Mouse (Mus musculus) retina, adult 2 months (tissue): ENCODE data around the gene Cilp.
"Not testable (repeated sequence)": the region's sequence is repeated elsewhere in the genome, so short reads cannot be mapped to it uniquely, and the experiment has no call there.

Experiments used
- DNase-seq: peaks from one replicate; pipeline ENCODE4 v3.0.0-alpha.2; 2012; ENCODE audit warnings: low read depth, low spot score

Cilp gene

DNA sequence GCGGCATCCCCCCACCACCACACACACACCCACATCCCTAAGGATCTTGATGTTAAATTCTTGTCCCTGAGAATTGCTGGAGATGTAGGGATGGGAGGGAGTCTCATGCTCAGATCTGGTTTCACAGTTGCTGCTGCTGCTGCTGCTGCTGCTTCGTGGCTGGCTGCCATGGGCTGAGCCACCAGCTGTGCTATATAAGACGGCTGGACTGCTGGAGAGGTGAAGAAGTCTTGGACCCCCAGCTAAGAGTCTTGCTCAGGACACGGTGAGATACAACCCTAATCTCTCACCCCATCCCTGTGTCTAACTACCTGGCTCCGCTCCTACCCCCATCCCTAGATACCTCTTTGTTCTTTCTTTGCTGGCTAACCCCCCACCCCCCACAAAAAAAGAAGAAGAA is at the start of gene Cilp:
Cilp (plus strand) TSS at position 222 of the 400 bp plus-strand sequence.
- no peak for DNase-seq

DNA sequence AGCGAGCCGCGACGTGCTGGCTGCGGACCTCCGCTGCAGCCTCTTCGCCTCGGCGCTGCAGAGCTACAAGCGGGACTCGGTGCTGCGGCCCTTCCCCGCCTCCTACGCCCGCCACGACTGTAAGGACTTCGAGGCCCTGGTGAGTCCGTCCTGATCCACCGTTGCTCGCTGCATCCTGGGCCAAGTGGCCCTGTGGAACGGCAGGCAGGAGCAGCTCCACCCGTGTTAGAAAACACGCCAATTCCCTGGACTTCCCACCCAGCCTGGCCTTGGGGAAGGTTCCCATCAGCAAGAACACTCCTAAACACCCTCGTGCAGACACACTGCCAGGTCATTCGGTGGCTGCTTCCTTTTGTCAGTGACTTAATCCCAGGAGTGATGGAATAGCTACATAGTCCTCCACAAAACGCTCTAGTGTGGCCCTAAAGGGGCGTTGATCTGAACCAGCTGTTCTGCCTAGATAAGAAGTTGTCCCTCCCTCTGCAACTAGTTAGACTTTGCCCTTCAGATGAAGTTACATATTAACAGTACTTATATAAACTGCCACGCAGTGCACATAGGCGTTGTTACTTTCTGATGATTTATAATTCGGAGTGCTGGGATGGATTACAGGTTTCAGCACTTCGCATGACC is 49.4 kb upstream of the Cilp start:
- DNase-seq, result no peak

DNA sequence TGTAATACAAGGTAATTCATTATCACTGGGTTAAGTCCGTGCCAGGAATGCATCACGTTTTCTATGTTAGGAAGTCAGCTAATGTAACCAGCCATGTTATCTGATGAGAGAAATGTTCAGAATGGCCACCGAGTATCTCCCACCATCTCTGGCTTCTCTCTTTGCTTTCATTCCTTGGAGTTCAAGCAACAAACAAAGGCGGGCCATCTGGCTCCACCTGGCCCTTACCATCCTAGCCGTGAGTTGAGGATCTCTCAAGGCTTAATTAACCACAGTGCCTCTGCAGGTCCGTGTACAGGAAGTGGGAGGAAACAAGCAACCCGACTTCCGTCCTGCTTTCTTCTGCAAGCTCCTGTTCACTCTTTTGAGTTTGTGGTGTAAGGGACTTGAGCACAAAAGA is 48.0 kb upstream of the Cilp start:
- no peak for DNase-seq

DNA sequence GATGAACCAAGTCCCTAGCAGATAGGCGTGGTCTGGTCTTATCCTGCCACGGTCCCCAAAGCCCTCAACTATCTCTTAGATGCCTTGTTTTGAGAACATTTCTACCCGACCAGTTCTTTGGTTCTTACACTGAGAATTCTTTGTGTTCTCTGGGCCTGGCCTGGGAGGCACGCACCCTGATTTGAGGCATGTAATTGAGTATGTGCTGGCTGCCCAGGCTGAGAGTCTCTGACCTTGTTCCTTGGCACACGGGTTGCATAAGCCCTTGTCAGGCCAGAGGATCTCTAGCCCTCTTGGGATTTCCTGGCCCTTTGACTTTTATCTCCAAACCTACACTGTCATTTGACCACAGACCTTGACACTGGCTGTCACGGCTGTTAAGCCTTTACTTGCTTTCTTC is 47.3 kb upstream of the Cilp start:
- no peak for DNase-seq

DNA sequence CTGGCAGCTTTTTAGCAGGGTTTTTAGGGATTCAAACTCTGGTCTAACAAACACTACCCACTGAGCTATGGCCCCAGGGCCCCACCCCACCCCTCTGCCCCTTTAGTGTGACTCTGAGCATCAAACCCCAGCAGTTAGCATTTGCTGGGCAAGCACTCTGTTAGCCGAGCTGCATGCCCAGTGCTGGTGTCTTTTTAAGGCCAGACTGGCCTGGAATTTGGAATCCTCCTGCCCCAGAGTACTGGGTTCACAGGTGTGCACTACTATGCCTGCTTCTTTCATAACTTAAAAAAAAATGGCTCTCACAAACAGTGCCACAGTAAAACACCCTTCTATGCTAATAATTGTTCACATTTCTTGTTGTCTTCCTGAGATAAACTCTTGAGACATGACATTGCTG is 46.1 kb upstream of the Cilp start:
- no peak for DNase-seq

DNA sequence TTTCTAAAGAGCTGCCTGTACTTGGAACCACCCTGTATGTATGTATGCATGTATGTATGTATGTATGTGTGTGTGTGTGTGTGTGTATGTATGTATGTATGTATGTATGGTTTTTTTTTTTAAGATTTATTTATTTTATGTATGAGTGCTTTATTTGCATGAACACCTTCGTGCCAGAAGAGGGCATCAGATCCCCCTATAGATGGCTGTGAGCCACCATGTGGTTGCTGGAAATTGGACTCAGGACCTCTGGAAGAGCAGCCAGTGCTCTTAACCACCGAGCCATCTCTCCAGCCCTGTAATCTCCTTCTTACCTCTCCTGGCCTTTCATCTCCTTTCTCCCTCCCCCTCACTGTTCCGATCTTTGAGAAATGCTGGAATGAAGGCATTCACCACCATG is 44.6 kb upstream of the Cilp start:
- not testable (repeated sequence) for DNase-seq

DNA sequence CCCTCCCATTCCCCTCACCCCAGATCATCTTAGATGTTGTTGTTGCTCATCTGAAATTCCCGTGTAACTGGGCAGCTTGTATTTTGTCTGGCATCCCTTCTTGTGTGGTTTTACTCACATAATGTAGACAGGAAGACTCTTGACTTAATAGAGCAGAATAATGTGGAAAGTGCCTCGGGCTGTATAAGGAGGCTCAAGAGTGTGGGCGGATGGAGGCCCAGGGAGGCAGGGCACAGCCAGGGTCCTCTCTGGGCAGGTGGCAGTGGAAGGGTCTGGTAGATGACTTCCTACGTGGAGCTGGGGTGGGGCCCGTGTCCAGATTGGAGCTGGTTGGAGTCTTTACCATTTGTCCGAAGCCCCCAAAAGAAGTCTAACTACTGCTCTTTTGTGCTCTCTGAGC is 41.1 kb upstream of the Cilp start:
- no peak for DNase-seq

DNA sequence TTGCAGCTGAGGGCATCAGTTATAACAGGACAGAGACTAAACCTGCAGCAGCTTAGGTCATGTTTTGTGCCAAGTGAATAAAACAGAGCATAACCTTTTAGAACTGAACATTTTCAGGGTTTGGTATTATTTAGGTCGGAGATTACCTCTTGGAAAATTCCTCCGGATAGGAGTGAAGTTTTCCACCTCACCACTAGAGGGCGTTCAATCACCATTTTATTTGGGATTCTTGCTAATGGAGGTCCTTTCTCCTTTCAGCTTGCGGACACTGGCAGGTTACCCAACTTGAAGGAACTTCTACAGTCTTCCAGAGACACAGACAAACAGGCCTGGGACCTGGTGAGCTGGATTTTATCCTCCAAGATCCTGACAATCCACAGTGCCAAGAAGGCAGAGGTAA is 39.2 kb upstream of the Cilp start:
- no peak for DNase-seq

DNA sequence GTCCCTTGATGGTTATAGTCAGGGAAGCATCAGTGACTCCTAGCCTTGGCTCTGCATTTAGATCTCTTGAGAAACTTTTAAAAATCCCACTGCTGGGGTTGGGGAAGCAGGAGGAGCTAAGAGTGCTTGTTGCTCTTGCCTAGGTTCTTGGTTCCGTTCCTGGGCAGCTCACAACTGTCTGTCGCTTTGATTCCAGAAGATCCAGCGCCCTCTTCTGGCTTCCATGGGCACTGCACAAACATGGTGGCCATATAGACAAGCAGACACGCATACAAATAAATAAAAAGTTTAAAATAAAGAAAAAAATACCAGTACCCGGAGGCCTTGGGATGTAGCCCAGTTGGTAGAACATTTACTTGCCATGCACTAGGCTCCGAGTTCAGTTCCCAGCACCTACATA is 34.7 kb upstream of the Cilp start:
- no peak for DNase-seq

DNA sequence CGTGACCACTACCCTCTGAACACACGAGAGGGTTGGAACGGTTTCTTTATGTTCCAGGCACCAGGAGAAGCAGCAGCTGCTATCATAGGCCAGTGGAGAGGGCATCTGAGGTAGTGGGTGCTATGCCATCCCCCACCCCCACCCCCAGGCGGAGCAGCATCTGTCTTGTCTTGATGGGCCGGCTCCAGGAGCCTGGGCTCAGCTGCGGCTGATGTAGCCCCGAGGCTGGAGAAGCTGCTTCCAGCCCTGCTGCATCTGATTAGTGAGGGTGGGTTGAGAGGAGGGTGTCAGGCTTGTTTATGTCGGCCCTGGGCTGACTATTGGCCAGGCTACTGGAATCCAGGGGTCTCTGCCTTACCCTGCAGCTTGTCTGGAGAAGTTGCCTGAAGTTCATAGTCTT is 33.7 kb upstream of the Cilp start:
- no peak for DNase-seq

DNA sequence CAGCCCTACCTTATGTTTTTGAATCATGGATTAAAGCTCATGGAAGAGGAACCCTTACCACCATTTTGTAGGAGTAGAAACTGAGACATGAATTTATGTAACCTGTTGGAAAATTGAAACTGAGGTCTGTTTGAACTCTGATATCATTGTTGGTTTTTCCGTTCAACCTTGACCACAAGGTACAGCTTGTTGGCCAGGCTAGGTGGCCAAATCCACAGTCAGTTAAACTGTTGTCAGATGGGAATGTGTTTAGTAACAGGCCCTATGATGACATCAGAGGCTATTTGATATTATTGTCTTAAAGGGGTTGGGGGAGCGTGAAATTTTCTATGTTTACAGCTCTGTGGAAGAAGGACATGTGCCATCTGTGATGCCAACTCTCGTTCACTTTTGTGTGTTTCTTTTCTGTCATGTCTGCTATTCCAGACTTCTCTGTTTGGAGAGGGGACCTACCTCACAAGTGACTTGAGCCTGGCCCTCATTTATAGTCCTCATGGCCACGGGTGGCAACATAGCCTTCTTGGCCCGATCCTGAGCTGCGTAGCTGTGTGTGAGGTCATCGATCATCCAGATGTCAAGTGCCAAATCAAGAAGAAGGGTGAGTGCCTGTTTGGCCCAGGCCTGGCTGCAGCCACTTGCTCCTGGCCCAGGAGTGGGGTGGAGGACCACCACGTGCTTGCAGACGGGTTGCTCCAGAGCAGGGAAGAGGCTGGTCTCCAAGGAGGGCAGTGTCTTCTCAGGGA is 31.6 kb upstream of the Cilp start:
- no peak for DNase-seq

DNA sequence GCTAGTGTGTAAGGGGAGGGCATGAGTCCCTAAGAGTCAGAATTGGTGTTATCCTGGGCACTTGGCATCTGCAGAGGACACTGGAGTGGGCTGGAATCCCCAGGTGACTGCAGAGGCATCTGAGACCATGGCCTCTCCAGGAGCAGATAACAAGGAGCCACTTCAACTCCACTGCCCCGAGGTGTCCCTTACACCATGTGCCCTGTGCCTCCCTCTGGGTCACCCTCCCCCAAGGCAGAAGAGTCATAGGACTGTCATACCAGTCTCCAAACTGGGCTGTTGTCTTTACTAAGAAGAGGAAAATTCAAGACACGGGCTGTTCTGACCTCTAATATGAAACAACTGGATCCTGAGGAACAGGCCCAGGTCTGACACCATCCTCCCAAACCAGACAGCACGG is 30.2 kb upstream of the Cilp start:
- no peak for DNase-seq

DNA sequence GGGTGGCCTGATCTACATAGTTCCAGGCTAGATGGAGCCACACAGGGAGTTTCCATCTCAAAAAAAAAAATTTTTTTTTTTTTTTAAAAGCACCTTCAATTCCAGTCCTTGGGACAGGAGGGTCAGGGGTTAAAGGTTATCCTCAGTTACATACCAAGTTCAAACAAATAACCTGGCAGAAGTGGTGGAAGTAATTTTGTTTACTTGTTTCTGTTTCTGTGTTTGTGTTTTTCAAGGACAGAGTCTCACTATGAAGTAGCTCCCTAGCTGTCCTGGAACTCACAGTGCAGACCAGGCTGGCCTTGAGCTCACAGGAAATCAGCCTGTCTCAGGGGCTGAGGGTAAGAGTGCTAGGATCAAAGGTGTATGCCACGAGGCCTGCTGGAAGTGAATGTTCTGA is 29.4 kb upstream of the Cilp start:
- DNase-seq, result no peak

DNA sequence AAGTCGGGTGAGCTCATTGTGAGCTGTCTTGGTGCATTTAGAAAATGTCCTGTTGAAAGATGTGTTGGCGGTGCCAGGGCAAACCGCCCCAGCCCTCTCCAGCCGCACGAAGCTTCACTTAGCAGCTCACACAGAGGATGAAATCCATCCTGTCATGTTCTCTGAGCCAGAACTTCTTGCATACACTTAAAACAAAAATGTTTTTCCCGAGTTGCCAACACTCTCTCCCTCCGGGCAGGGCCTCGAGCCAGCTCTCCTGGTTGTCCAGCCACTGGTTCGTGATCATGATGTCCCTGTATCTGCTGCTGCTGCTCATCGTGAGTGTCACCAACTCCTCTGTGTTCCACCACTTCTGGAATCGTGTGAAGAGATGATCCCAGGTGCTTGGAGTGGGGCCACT is 27.4 kb upstream of the Cilp start:
- DNase-seq, result no peak

DNA sequence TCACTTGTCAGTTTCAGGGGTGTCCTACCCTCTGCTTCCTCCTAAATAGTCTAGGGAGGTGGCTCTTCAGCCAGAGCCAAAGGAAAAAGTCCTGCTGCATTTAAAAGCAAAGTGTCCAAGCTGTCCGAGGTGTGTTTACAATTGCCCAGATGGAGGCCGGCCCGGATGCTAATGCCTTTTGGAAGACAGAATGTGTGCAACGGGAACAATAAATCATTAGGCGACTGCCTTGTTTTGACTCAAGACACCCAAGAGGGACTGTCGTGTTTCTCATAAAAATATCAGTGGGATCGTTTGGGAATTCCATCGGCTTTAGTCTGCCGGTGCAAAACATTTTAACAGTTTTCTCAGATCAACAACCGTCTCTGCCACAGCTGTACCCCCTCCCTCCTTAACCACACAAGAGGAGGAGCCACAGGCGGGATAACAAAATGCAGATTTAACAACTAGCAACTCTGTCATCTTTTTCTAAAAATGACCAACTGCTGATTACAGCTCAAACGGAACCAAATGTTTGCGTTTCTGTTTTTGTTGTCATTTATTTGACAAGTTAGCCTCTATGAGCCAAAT is 26.7 kb upstream of the Cilp start:
- DNase-seq, result no peak

DNA sequence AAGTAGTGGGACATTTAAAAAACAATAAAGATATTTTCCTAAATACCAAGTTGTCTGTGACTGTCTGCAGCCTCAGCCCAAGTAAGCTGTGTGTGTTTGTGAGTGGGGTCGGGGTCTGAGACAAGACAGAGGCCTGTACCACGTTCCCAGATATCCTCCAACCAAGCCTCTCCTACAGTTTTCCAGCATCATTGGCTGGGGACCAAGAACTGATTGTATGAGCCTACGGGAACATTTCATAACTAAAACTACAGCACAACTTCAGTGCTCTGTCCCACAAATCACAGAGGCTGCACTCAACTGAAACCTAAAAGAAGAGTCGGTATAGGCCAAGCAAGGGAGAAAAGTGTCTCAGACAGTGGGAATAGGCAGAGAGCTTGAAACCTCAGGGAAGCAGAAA is 25.8 kb upstream of the Cilp start:
- no peak for DNase-seq

DNA sequence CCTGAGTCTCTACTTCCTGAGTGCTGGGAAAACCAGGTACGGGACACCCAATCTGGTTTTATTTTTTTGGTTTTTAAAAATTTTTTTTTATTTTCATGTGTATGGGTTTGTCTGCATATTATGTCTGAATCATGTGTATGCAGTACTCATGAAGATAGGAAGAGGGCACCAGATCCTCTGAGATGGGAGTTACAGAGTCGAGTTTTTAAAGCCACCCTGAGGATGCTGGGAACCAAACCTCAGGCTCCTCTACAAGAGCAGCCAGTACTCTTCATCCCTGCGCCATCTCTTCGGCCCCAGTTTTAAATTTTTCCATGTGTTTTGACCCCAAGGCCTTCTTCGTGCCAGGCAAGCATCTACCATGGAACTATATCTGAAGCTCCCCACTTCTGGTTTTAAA is 25.2 kb upstream of the Cilp start:
- DNase-seq, result no peak

DNA sequence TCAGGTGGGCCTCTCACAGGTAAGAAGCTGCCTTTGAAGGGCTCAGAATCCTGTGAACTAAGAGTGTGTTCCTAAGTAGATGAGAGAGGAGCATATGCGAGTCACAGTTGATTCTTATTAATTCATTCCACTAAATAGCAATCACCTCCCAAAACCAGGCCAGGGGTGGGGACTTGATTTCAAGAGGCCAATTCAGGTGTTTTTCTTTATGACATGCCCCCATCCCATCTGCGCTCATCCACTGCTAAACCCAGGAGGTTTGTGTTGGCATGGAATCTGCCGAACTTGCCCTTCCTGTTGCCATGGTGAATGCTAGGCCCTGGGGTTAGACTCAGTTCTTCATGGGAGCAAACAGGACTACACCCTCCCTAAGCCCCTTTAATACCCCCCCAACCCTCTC is 24.4 kb upstream of the Cilp start:
- no peak for DNase-seq

DNA sequence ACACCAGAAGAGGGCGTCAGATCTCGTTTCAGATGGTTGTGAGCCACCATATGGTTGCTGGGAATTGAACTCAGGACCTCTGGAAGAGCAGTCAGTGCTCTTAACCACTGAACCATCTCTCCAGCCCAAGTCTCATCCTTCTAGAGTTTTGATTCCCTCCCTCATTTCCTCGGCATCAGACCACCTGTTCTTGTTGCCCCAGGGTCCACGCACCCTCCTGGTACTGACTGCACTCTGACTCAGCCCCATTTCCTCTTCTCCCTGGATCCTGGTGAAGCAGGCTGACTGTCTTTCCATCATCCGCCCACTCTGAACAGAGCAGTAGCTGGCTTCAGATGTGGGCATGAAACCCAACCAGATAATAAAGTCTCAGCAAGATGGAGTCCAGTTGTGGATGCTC is 23.0 kb upstream of the Cilp start:
- DNase-seq, result no peak

DNA sequence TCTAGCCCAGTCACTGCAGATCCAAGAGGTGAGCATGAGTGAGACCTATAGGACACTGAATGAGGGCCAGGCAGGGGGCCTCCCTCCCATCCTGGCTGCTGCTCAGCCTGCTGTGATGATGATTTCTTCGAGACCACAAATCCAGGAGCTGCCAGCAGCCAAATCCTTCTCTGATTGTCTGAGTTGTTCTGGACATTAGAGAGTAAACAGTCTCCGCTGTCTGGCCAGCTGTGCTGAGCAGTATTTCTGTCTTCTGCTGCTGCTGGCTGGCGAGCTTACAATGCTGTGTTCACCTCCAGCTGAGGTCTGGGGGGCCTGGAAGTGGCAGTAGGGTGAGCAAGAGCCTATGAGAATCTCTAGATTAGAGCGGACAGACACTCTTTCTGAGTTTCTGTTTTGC is 21.7 kb upstream of the Cilp start:
- no peak for DNase-seq

DNA sequence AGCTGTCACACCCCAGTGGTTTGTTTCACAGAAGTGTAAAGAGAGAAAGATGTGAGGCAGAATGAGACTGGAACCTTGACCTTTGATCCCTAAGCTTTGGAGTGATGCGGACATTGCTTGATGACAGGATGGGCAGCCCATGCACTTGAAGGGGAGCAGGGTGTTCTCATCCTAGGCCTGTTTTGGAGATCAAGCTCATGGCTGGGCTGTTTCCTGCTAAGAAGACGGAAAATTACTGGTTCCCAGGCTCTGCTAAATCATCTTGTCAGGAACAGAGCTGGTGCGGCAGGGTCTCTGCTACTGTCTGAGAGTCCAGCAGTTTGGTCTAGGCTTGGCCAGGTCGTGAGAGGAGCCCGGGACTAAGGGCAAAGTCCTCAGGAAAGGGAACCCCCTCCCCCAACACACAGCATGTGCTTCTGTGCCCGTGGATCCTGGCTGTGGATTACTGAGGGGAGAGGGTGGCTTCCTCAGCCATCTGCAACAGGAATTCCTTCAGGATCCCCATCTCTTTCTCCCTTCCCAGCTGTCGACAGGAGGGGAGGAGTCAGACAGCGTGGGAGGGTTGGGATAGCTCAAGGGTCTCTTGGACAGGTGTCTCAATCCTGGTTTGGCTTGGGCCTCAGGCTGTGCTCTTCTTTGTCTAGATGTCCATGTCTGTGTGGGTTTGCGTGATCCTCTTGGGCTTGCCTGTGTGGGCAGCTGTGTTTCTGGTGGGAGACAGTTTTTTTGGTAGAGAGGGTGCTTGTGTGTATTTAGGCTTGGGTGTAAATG is 20.8 kb upstream of the Cilp start:
- DNase-seq, result no peak

DNA sequence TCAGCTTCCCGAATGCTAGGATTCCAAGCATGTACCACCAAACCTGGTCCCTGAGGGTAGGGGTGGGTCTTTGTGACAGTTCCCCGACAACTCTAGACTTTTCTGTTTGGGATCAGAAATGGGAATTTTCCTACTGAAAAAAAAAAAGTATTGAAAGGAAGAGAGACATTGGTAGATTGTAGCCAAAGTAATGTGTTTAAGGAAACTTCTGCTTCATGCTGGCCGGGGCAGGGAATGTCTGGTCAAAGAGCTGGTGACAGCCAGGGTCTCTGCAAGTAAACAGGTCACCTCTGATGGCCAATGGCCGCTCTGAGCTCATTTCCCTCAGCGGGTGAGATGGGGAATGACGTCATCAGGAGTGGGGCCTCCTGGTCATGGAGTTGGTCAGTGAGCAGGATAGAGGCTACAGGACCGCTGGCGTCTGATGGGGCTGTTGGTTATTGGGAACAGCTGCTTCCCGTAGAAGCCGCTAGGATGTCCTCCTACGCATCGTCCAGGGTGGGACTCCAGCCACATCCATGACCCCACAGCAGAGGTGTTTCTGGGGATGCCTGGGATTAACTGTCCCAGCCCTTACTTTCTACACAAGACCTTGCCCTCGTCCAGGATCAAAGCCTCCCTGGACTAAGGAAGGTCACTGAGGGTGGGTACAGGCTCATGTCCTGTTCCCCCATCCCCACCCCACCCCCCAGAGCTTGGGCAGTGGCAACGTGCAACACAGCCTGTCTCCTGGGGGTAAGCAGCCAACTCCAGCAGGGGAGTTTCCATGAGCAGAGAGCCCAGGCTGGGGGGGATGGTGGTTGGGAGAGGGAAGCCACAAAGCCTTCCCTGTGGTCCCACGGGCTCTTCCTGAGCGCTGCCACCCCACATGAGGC is 17.2 kb upstream of the Cilp start:
- no peak for DNase-seq
